Mouse (Mus musculus): ENCODE data around the gene Zcchc24.

Gene Zcchc24

GRCm38 (mm10) chr14:25686216-25686945, 82.5 kb downstream of the Zcchc24 start:
- DNase-seq (ENCODE audit: extremely low read depth, insufficient read length, low spot score) = no peak

GRCm38 (mm10) chr14:25682020-25682419, 86.8 kb downstream of the Zcchc24 start:
- DNase-seq (ENCODE audit: extremely low read depth, insufficient read length, low spot score) = peak; percentile 69

GRCm38 (mm10) chr14:25679625-25680024, 89.2 kb downstream of the Zcchc24 start:
- no peak for DNase-seq (ENCODE audit: extremely low read depth, insufficient read length, low spot score)

- DNase-seq (ENCODE audit: extremely low read depth, insufficient read length, low spot score) = no peak
These were observed 101.3 kb downstream of the Zcchc24 start for GRCm38 (mm10) chr14:25667587-25667986.

GRCm38 (mm10) chr14:25666668-25667376, 102.0 kb downstream of the Zcchc24 start:
- DNase-seq (ENCODE audit: extremely low read depth, insufficient read length, low spot score) = no peak

- no peak for DNase-seq (ENCODE audit: extremely low read depth, insufficient read length, low spot score)
These were observed 103.4 kb downstream of the Zcchc24 start for GRCm38 (mm10) chr14:25665314-25665970.

GRCm38 (mm10) chr14:25664310-25664695, 104.5 kb downstream of the Zcchc24 start:
- no peak for DNase-seq (ENCODE audit: extremely low read depth, insufficient read length, low spot score)

GRCm38 (mm10) chr14:25663649-25664309, 105.1 kb downstream of the Zcchc24 start:
- DNase-seq (ENCODE audit: extremely low read depth, insufficient read length, low spot score) = no peak
